Mouse (Mus musculus) erythroid progenitor cell, adult 5-6 weeks (primary cell): ENCODE results near the gene Chst14. TPM values are rescaled to one million over a fixed set of nuclear protein-coding genes. Genes with fewer than 3 reads are reported as not detected.

Source experiments
- ATAC-seq: replicated peaks from 2 replicates; pipeline ENCODE4 v1.8.0; 2016; ENCODE audit warnings: moderate number of reproducible peaks, mild to moderate bottlenecking, moderate TSS enrichment, inconsistent platforms; ENCODE audit not compliant: poor library complexity, low FRiP score, severe bottlenecking
- total RNA-seq, 2 experiments: library from RNA; stranded (forward) in 1 of 2; stranded (reverse) in 1 of 2; fragments of 150-400 nt in 1 of 2; fragments of 186-747, 209-891 nt in 1 of 2; gene quantifications; 2 replicates each; pipeline versions ENCODE4 v1.2.3 to v1.2.4; 2015 to 2017; ENCODE audit warnings: low replicate concordance in 2 of 2

The Chst14 gene
- total RNA-seq, 2 experiments from 2014 or later, result not detected

DNA sequence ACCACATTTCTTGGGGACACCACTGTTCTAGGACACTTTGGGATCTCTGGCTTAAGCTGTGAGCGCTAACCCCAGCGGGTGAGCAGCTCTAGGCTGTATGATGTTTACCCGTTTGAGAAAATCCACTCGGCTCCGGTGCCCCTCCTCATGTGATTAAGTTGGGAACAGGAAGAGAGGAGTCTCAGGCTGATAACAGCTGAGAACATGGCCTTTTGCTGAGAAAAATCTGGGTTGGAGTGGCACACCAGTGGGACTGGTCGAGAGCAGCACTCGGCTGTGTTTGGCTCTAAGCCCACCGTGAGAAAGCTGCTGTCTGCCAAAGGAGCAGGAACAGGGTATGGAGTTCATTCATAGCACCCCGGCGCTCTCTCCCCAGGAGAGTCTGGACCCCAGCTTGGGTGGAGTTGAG is 23.0 kb upstream of the Chst14 start:
- no peak for ATAC-seq

DNA sequence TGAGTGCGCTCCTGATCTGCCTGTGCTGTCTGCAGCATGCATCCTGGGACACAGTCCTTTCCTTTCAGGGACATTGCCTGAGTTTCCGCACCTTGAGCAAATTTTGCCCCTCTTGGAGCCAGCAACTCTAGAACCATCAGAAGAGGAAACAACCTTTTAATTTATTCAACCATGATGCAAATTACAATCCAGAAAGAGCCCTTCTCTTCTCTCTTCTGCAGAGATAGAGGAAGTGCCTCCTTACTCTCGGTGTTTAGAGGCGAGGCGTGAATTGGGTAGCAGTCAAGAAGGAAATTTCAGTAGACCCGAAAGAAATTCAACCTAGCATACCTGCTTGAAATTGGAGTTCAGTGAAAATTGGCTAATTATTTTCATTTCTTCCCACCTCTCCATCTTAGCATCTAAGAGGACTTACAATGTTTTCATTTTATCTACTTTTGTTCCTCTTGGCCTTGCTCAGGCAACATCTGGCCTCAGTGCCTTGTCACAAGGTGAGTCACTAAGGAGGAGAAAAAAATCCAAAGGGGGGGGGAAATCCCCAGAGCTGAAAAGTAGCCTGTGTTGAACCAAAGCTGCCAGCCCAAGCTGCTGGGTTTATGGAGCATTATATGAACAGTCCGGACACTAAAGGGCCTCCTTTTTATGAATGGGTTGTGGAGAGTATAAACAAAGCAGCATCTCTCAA is 20.7 kb upstream of the Chst14 start:
- ATAC-seq, result no peak

DNA sequence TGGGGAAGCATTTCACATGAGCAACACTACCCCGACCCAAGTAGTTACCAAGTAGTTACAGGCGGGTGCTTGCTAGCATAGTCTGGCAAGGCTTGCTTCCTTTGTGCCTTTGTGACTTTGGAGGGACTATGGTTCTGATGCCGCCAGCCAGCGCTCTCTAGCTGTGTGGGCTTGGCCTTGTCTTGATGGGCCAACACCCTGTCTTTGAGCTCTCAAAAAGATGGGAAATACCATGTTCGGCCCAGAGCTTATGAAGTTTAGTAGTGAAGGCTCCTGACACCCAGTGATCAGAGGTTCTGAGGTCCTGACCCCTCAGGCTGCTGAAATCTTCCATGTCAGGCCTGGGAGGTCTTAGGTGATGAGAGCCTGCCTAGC is 20.2 kb upstream of the Chst14 start:
- no peak for ATAC-seq

DNA sequence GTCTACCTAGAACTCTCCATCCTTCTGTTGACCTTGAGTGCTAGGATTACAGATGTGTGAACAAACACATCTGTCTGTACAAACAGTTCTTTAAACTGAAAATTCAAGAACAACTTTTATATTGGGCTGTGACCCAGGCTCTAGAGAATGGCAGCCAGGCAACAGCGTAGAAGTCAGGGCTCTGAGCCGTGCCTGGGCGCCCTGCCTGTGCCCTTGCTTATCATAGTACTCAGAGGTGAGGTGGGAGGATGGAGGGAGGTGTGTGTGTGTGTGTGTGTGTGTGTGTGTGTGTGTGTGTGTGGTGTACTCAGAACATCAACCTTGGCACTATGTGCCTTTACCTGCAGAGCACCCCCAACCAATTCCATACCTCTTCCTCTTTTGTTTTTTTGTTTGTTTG is 18.5 kb upstream of the Chst14 start:
- no peak for ATAC-seq

DNA sequence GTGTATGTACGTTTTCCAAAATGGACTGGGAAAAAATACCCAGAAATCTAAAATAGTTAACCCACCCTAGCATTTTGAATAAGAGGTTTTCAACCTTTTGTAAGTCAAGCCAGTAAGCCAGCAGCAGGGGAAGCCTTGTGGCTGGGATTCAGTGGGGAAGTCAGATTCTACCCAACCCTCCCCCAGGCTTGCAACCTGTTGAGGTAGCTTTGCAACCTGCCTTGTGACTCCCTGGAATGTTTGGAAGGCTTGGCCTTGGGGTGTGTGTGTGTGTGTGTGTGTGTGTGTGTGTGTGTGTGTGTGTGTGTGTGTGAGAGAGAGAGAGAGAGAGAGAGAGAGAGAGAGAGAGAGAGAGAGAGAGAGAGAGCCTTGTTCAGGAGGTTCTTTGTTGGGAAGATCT is 17.1 kb upstream of the Chst14 start:
- ATAC-seq, result no peak

DNA sequence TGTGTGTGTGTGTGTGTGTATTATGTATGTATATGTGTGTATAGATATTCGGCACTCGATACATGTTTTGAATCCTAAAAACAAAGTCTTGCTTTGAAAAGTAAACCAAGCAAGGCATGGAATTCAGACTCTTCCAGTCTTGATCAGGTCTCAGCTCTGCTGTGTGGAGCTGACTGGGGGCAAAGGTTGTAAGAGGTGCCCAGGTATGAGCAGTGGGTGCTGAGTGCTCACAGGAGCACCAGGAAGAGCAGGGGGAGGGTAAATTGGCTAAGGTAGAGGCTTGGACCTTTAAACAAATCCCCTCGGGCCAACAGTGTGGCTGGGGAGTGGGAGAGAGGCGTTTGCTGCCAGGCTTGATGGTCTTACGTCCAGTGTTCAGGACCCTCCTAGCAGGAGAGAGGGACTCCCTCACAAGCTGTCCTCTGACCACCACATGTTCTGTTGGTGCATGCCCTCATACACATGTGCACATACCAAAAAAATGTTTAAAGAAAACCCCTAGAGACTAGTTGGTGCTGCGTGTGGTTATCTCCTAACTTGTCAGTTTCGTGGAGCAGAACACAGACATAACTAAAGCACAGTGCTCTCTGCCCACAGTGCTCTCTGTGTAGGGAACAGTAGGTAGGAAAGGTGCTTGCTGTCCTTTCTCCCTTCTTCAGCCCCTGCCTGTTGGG is 15.6 kb upstream of the Chst14 start:
- ATAC-seq, result no peak

DNA sequence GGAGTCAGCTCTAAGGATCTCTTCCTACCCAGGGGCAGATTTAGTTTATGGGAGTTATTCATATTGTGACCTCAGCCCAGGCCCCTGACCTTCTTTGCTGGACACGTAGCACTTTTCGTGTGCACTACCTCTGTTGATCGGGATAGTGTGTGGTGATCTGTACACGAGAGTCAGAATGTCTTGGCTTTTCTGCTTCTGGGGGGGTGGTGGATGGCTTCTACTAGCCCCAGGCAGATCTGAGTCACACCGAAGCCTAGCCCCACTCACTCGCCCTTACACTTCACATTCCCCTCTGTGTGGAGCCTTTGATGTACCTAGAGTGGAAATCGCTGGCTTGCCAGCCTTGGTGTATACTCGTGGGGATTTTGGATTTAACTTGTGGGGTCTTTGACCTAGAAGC is 13.6 kb upstream of the Chst14 start:
- ATAC-seq, result no peak

DNA sequence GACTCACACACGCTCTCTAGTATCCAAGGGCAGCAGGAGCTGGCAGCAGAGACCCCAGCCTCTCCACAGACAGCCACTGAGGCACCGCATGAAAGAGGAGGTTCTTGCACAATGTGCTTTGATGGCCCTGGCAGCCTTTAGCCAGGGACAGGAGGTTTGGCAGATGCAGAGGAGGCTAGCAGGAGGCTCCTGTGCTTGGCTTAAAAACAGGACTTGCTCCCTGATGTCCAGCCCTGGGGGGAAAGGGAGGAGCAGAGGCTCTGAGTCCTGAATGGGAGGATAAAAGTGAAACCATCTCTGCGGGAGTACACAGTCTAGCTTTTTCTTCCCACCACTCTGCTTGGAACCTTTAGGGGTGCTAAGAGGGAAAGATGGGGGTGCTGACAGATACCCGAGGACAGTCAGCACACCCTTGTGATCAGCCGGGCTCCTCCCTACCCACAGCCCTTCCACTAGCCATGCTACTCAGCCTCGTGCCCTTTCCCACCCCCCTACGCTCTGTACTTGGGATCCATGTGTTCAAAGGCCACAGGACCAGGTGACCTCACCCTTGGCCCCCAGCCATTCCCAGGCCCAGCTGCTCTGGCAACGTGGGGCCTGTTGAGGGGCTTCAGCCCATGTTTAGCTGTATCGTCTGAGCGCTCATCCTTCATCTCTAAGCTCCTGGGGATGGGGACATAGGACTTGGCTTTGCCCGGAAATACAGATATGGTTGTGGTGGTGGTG is 12.6 kb upstream of the Chst14 start:
- no peak for ATAC-seq

DNA sequence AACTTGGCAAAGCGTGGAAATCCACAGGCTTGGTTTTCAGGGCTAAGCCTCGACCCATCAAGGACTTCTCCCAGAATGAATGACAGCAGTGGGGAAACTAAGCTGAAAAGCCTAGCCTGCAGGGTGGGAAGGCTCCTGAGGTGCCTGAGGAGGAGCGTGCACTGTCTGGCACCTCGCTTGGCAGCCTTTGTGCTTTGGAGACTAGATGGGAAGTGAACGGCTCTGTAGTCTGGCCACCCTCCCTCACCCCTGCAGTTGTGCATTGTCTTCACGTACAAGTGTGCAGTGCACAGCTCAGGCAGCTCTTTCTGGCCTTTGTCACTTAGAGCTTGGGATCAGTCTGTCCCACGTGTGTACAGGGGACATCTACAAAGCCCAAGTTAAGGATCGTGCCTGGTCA is 11.6 kb upstream of the Chst14 start:
- no peak for ATAC-seq

DNA sequence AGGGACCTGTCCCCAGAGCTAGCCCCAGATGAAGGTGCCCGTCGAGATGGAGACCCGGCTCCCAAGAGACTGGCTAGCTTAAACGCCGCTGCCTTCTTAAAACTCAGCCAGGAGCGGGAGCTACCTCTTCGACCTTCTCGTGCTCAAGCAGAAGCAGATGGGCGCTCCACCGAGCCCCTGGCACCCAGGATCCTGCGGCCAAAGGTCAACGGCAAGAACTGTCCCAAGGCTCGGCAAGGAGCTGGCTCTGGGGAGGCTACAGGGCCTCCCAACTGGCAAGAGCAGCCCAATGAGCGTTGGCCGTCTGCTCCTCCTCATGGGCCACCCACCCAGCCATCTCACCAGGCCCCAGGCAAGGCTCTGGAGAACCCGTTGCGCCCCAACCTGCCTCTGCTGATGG is 9.9 kb upstream of the Chst14 start:
- ATAC-seq, result no peak

DNA sequence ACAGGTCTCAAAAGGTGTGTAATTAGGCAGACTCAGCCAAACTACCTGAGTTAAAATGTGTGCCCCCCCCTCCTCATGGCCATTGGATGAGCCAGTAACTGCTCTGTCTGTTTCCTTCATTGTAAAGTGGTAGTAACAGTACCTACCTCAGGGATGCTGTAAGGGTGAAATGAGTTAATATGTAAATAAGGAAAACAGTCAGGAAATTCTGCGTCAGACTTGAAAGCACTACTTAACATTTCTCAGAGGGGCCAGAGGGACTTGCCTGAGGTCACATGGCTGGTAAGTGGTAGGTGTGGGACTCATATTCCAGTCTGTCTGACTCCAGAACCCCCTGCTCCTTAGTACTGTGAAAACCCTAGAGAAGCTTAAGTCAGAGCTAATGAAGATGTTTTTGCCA is 7.8 kb upstream of the Chst14 start:
- ATAC-seq, result no peak

DNA sequence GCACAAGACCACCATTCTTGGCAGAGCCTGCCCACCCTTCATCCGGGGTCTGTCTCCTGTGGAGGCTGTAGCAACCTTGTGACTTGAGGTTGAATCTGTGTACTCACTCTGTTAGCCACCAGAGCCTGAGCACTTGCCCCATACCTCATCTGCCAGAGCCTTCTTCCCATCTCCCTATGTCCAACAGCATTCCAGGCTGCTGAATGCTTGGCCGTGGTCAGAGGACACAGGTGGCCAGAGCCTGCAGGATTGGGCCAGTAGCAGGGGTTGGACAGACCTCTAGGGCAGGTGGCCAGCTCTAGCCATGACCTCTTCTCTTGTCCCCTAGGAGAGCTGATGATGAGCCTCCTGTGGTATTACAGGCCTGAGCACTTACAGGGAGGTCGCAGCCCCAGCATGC is 5.9 kb upstream of the Chst14 start:
- ATAC-seq, result no peak

DNA sequence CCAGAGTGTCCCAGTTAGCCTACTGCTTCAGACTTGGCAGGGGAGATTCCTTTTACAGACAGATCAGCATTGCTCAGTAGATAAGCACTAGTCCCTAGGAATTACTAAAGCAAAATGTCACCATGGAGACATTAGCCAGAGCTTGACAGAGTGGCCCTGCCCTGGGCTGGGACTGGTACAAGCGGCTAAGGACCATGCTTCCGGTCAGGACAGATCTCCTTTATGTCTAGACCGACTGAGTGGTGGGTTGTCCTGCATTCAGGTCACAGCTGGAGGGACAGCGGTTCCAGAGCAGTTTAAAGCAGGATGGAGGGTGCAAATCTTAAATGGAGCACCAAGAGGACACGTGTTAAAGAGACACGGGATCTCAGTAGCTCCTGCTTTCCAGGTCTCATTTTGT is 344 bp upstream of the Chst14 start:
- ATAC-seq, result no peak; the same call in 1 of the 2 replicates

DNA sequence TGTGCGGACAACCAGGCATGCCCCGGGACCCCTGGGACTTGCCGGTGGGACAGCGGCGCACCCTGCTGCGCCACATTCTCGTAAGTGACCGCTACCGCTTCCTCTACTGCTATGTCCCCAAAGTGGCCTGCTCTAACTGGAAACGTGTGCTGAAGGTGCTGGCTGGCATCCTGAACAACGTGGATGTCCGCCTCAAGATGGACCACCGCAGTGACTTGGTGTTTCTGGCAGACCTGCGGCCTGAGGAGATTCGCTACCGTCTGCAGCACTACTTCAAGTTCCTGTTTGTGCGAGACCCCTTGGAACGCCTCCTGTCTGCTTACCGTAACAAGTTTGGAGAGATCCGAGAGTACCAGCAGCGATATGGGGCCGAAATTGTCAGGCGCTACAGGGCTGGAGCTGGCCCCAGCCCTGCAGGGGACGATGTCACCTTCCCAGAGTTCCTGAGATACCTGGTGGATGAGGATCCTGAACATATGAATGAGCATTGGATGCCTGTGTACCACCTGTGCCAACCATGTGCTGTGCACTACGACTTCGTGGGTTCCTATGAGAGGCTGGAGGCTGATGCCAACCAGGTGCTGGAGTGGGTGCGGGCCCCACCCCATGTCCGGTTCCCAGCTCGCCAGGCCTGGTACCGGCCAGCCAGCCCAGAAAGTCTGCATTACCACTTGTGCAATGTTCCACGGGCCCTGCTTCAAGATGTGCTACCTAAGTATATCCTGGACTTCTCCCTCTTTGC is 873 bp downstream of the Chst14 start:
- no peak for ATAC-seq

DNA sequence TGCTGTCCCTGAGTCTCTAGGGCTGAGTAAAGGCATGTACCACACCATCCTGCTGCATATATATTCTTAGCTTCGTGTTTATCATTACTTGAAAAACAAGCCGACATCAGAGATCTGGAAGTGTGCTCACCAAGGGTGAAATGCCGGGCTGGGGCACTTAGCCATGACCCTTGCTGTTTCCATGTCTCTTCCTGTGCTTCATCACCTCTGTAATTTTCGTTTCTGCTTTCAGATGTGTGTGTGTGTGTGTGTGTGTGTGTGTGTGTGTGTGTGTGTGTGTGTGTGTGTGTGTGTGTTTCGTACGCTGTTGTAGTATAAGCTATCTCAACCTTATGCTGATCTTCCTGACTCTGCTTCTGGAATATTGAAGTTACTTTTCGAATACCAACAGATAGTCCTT is 15.0 kb downstream of the Chst14 start:
- no peak for ATAC-seq

DNA sequence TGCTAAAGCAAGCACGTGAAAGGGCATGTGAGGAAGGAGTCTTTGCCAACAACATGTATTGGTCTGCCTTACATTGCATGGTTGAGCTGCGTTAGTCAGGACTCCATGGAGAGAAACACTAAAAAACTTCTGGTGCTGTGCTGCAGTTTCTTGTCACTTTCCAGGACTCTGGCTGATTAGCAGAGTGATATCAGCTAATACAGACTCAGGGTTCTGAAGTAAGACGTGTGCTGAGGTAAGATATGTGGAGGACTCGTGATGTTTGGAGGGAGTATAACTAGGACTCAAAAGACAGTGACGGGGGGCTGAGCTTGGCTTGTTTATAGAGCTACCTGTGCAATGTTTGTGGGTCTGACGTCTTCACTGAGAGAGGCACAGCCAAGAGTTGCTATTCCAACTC is 16.9 kb downstream of the Chst14 start:
- ATAC-seq, result 0 out of 2 replicates have a peak, but pooled peaks have one; percentile 39

DNA sequence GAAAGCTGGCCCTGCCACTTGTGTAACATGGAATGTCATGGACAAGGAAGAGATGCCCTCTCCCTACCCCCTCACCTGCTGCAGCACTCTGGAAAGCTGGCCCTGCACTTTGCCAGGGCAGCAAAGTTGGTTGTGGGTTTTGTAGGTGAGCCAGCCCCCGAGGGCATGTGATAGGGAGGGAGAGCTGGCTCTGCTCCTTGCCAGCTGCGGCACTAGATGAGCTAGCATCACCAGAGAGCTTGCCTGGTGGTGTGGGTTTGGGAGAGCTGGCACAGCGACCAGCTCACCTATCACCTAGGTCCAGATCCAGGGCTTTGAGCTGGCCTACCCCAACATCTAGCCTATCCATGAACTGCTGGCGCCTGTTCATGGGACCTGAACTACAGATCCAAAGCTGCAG is 22.5 kb downstream of the Chst14 start:
- 0 out of 2 replicates have a peak, but pooled peaks have one; percentile 35 for ATAC-seq

DNA sequence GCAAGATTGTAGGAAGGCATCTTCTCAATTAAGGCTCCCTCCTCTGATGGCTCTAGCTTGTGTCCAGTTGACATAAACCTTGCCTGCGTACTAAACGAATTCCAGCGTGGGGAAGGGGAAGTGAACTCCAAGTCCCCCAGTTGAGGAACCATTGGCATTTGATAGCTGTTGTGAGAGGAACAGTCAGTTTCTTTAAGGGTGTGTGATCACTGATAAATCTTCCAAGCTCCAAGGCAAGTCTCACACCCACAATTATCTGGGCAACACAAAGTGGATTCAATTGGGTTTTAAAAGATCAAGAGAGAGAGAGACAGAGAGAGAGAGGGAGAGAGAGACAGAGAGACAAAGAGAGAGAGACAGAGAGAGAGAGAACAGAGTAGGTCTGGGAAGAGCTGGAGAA is 23.4 kb downstream of the Chst14 start:
- no peak for ATAC-seq

DNA sequence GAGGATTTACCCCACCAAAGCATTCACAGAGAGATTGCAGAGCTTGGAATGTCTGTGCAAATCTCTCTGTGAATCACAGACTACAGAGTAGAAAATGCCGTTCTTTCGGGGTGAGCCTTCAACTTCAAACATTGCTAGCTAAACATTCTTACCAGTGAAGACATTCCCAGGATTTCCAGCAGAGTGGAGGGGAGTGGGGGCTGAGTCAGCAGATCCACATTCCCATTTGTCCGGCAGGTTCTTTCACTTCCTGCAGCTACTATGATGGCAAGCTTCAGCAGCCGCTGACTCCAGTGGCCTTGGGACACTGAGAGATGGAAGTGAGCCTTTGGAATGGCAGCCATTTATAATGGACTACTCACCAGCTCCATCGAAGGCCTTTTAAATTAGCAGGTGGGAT is 30.2 kb downstream of the Chst14 start:
- no peak for ATAC-seq

DNA sequence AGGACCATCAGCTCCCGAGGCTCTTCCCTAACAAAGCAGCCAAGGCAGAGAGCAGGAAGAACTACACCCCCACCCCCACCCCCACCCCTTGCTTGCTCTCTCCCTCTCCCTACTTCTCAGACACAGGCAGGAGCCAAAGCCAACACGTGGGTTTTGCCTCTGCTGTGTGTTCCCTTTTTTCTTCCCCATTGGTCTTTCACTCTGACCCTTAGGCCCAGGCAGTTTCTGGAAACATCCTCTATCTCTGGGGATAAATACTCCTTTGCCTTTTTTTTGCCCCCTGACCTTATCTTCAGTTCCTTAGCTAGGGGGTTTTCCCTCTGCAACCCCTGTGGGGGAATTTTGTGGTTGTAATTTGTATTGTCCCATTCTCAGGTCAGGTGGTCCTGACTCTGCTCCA is 33.3 kb downstream of the Chst14 start:
- ATAC-seq, result no peak

DNA sequence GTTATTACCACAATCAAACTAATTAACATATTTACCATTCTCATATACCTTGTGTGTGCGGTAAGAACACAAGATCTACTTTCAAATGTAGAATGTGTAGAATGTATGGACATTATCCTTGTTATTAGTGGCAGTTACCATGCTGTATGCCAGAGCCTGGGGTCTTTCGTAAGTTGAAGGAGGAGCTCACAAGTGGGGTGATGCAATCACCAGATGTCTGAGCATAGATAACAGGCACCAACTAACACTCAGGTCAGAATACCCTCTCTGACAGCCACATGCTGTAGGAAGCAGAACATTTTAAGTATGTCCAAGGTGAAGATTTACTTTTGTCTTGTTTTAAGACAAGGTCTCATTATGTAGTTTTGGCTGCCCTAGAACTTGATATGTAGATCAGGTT is 34.1 kb downstream of the Chst14 start:
- no peak for ATAC-seq
